Comparison of ENCODE assay signal across 18 mouse cellular contexts in the genomic region with DNA sequence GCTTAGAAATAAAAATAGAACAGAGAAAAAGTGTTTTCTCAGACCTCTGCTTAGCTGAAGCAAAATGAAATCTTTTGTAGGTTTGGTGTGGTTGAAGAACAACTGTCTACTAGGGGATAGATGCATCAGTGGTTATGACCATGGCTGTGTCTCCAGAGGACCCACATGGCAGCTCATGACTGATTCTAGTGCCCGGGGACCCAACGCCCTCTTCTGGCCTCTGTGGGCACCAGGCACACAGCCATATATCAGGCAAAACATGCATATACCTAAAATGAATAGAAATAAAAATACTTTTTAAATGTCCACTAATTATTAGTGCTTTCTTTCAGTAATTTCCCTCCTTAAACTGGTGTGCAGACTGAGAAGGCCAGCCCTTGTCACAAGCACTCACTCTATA. TPM values are rescaled to one million over a fixed set of nuclear protein-coding genes. Genes with fewer than 3 reads are reported as not detected.
DNase-seq lines count a peak whose midpoint lies in the region; ATAC-seq and TF ChIP-seq lines count a peak whose summit lies in the region.
"Had no signal": no experiment of that assay in that cellular context is flagged by ENCODE, and none has a peak within 500 bp of the region (broad histone marks: within the 10 kb centered on the region; RNA-seq: fewer than 3 reads in every experiment).

No protein-coding gene starts in this region.

- peak; percentile 20; the same call in 1 of the 2 replicates for TF ChIP-seq CTCF in intestine, postnatal 0 days (IDR thresholded peaks at IDR 0.05; ENCODE audit: low read depth)

- H3K9me3 ChIP-seq in intestine, postnatal 0 days (ENCODE audit: control insufficient read depth) = no peaks in the 10 kb centered on the region
- H3K9me3 ChIP-seq in intestine, embryonic 15.5 days = no peaks in the 10 kb centered on the region
- no peaks in the 10 kb centered on the region for H3K9me3 ChIP-seq in liver, embryonic 13.5 days (replicated peaks)
- no peaks in the 10 kb centered on the region for H3K9me3 ChIP-seq in liver, embryonic 15.5 days (replicated peaks)
- H3K9me3 ChIP-seq in forebrain, embryonic 12.5 days = no peaks in the 10 kb centered on the region
- H3K9me3 ChIP-seq: embryonic facial prominence, embryonic 13.5 days; forebrain, embryonic 13.5 days; heart, embryonic 12.5 days had no signal

- peaks cover 48% of the 10 kb centered on the region for H3K36me3 ChIP-seq in intestine, postnatal 0 days (ENCODE audit: control insufficient read depth, insufficient read depth)
- H3K36me3 ChIP-seq in intestine, embryonic 15.5 days = peaks cover 3% of the 10 kb centered on the region; the same call in 1 of the 2 replicates
- H3K36me3 ChIP-seq in liver, embryonic 13.5 days = peaks cover 72% of the 10 kb centered on the region
- peaks cover 81% of the 10 kb centered on the region for H3K36me3 ChIP-seq in liver, embryonic 15.5 days (replicated peaks)
- peaks cover 49% of the 10 kb centered on the region for H3K36me3 ChIP-seq in forebrain, embryonic 12.5 days (replicated peaks)

- no peaks in the 10 kb centered on the region for H3K27me3 ChIP-seq in intestine, postnatal 0 days (replicated peaks; ENCODE audit: control insufficient read depth, insufficient read depth, low read length)
- H3K27me3 ChIP-seq in intestine, embryonic 15.5 days (replicated peaks) = no peaks in the 10 kb centered on the region
- no peaks in the 10 kb centered on the region for H3K27me3 ChIP-seq in liver, embryonic 13.5 days
- no peaks in the 10 kb centered on the region for H3K27me3 ChIP-seq in liver, embryonic 15.5 days
- no peaks in the 10 kb centered on the region for H3K27me3 ChIP-seq in forebrain, embryonic 12.5 days
- H3K27me3 ChIP-seq: embryonic facial prominence, embryonic 13.5 days; forebrain, embryonic 13.5 days; heart, embryonic 12.5 days had no signal

- 91% methylated on average over 2 of the region's 2 CpGs for WGBS in intestine, postnatal 0 days
- WGBS in intestine, embryonic 15.5 days = 87% methylated on average over 2 of the region's 2 CpGs
- 76% methylated on average over 2 of the region's 2 CpGs for WGBS in liver, embryonic 13.5 days (ENCODE audit: insufficient replicate concordance)
- 71% methylated on average over 2 of the region's 2 CpGs for WGBS in liver, embryonic 15.5 days (ENCODE audit: insufficient replicate concordance)
- 98% methylated on average over 2 of the region's 2 CpGs for WGBS in forebrain, embryonic 12.5 days

- DNase-seq in liver, embryonic 13.5 days = no peak
- DNase-seq in liver = no peak
- no peak for DNase-seq in ovary, postnatal 36 days (ENCODE audit: low spot score)
- DNase-seq: adrenal gland, postnatal 10 days; cerebellum, adult 11-12 months; cerebellum, adult 9-10 months; cerebellum, postnatal 25 days; forebrain, postnatal 0 days; gastrocnemius, postnatal 14 days; heart, postnatal 36 days had no signal

- H3K4me2 ChIP-seq in intestine, postnatal 0 days (replicated peaks; ENCODE audit: low read depth) = no peak overlapping the region
- H3K4me2 ChIP-seq in intestine, embryonic 15.5 days (replicated peaks) = no peak overlapping the region
- no peak overlapping the region for H3K4me2 ChIP-seq in liver, embryonic 13.5 days
- no peak overlapping the region for H3K4me2 ChIP-seq in liver, embryonic 15.5 days
- no peak overlapping the region for H3K4me2 ChIP-seq in forebrain, embryonic 12.5 days
- H3K4me2 ChIP-seq: embryonic facial prominence, embryonic 13.5 days; forebrain, embryonic 13.5 days; heart, embryonic 12.5 days had no signal

- no peak overlapping the region for H3K27ac ChIP-seq in intestine, postnatal 0 days (ENCODE audit: low read depth, low read length)
- no peak overlapping the region for H3K27ac ChIP-seq in intestine, embryonic 15.5 days
- H3K27ac ChIP-seq in liver, embryonic 13.5 days = 0 out of 2 replicates have a peak overlapping the region, but pooled peaks have one; percentile 16
- H3K27ac ChIP-seq in liver, embryonic 15.5 days (replicated peaks) = peak overlapping the region; percentile 58
- no peak overlapping the region for H3K27ac ChIP-seq in forebrain, embryonic 12.5 days
- H3K27ac ChIP-seq: embryonic facial prominence, embryonic 13.5 days; forebrain, embryonic 13.5 days had no signal

- no peak for ATAC-seq in intestine, postnatal 0 days
- no peak for ATAC-seq in intestine, embryonic 15.5 days
- no peak for ATAC-seq in liver, embryonic 13.5 days (ENCODE audit: low read depth)
- ATAC-seq in liver, embryonic 15.5 days (ENCODE audit: insufficient read depth) = no peak
- no peak for ATAC-seq in forebrain, embryonic 12.5 days (ENCODE audit: low FRiP score)
- ATAC-seq: forebrain, embryonic 13.5 days; forebrain, postnatal 0 days; hindbrain, embryonic 16.5 days had no signal

- H3K9ac ChIP-seq in intestine, postnatal 0 days (ENCODE audit: low read depth, low read length) = no peak overlapping the region
- no peak overlapping the region for H3K9ac ChIP-seq in intestine, embryonic 15.5 days
- no peak overlapping the region for H3K9ac ChIP-seq in liver, embryonic 13.5 days
- no peak overlapping the region for H3K9ac ChIP-seq in liver, embryonic 15.5 days
- H3K9ac ChIP-seq in forebrain, embryonic 12.5 days = no peak overlapping the region
- H3K9ac ChIP-seq: embryonic facial prominence, embryonic 13.5 days; forebrain, embryonic 13.5 days; forebrain, postnatal 0 days; heart, embryonic 12.5 days had no signal

- H3K4me3 ChIP-seq in intestine, postnatal 0 days (ENCODE audit: low read depth, low read length) = no peak overlapping the region
- no peak overlapping the region for H3K4me3 ChIP-seq in intestine, embryonic 15.5 days (replicated peaks)
- no peak overlapping the region for H3K4me3 ChIP-seq in liver, embryonic 13.5 days (replicated peaks)
- H3K4me3 ChIP-seq in liver, embryonic 15.5 days (replicated peaks) = no peak overlapping the region
- no peak overlapping the region for H3K4me3 ChIP-seq in forebrain, embryonic 12.5 days (replicated peaks)
- H3K4me3 ChIP-seq: embryonic facial prominence, embryonic 13.5 days; forebrain, embryonic 13.5 days; heart, embryonic 12.5 days had no signal

- H3K4me1 ChIP-seq in intestine, postnatal 0 days (replicated peaks; ENCODE audit: control insufficient read depth, insufficient read depth, low read length) = no peaks in the 10 kb centered on the region
- H3K4me1 ChIP-seq in intestine, embryonic 15.5 days (replicated peaks) = no peaks in the 10 kb centered on the region
- H3K4me1 ChIP-seq in liver, embryonic 13.5 days (replicated peaks) = peaks cover 52% of the 10 kb centered on the region
- H3K4me1 ChIP-seq in liver, embryonic 15.5 days (replicated peaks) = peaks cover 49% of the 10 kb centered on the region
- H3K4me1 ChIP-seq in forebrain, embryonic 12.5 days = no peaks in the 10 kb centered on the region
- H3K4me1 ChIP-seq: forebrain, embryonic 13.5 days had no signal

RNA-seq across cellular contexts. Expression of gene Lpin2, which starts 49.6 kb away (rescaled TPM):
- 22.2 and 24.8 TPM in 2 replicates for polyA plus RNA-seq in intestine, postnatal 0 days (2015; fragmentation: Nextera tagmentation; extraction: Ambion mirVana)
- polyA plus RNA-seq in intestine, embryonic 15.5 days (2015; fragmentation: Nextera tagmentation; extraction: Ambion mirVana) = 22.5 and 25.9 TPM in 2 replicates
- polyA plus RNA-seq in liver, embryonic 13.5 days (2015; fragmentation: Nextera tagmentation; extraction: Ambion mirVana) = 38.0 and 43.2 TPM in 2 replicates
- polyA plus RNA-seq in liver, embryonic 15.5 days (2015; fragmentation: Nextera tagmentation; extraction: Ambion mirVana) = 42.3 and 46.7 TPM in 2 replicates
- polyA plus RNA-seq in forebrain, embryonic 12.5 days (2016; fragmentation: Nextera tagmentation; extraction: Ambion mirVana) = 41.5 and 45.3 TPM in 2 replicates

Comparison
In these comparisons a context has a peak if more than half of its experiments do, and no peak if none do; other contexts are left out.
1. H3K27ac ChIP-seq: peak in liver, embryonic 13.5 days (single experiment) and liver, embryonic 15.5 days (single experiment); none in intestine, postnatal 0 days (single experiment), intestine, embryonic 15.5 days (single experiment) and forebrain, embryonic 12.5 days (single experiment).